In genomic region chr8:76823456-76823855, GRCm38 (mm10) we compare ENCODE assay signal across 21 mouse cellular contexts.
DNase-seq lines count a peak whose midpoint lies in the region; ATAC-seq lines count a peak whose summit lies in the region.
"Had no signal": no experiment of that assay in that cellular context is flagged by ENCODE, and none has a peak within 500 bp of the region (broad histone marks: within the 10 kb centered on the region; RNA-seq: fewer than 3 reads in every experiment).

No protein-coding gene starts in this region.

- no peaks in the 10 kb centered on the region for H3K4me1 ChIP-seq in embryonic facial prominence, embryonic 14.5 days (ENCODE audit: control insufficient read depth, insufficient read depth, low read length)
- no peaks in the 10 kb centered on the region for H3K4me1 ChIP-seq in embryonic facial prominence, embryonic 10.5 days

- no peak overlapping the region for H3K9ac ChIP-seq in embryonic facial prominence, embryonic 14.5 days (ENCODE audit: low read depth, low read length)

- ATAC-seq in embryonic facial prominence, embryonic 14.5 days (ENCODE audit: low read depth): no peak
- ATAC-seq: activated CD4-positive, CD25-positive, alpha-beta regulatory T cell, adult 4 months; CD4-positive, CD25-positive, alpha-beta regulatory T cell, adult 4 months; Patski had no signal

- no peak overlapping the region for H3K4me2 ChIP-seq in embryonic facial prominence, embryonic 14.5 days (ENCODE audit: low read depth, low read length)

- no peak overlapping the region for H3K27ac ChIP-seq in embryonic facial prominence, embryonic 14.5 days (replicated peaks; ENCODE audit: low read depth, low read length)
- H3K27ac ChIP-seq in embryonic facial prominence, embryonic 10.5 days (replicated peaks): no peak overlapping the region

- no peak overlapping the region for H3K4me3 ChIP-seq in embryonic facial prominence, embryonic 14.5 days (ENCODE audit: low read depth, low read length)
- no peak overlapping the region for H3K4me3 ChIP-seq in embryonic facial prominence, embryonic 10.5 days

- H3K36me3 ChIP-seq in embryonic facial prominence, embryonic 14.5 days (ENCODE audit: control insufficient read depth, insufficient read depth, low read length): no peaks in the 10 kb centered on the region
- H3K36me3 ChIP-seq in embryonic facial prominence, embryonic 10.5 days (replicated peaks): no peaks in the 10 kb centered on the region
- H3K36me3 ChIP-seq: G1E had no signal

- peak; percentile 4 for DNase-seq in embryonic facial prominence, embryonic 14.5 days (ENCODE audit: low spot score)
- no peak for DNase-seq in embryonic facial prominence, embryonic 10.5 days (ENCODE audit: low spot score)
- peak; percentile 94 for DNase-seq in fat pad, adult 2 months (ENCODE audit: extremely low read depth, low read depth, low spot score)
- DNase-seq in gonadal fat pad, adult 2 months (ENCODE audit: low read depth): peak; percentile 90
- DNase-seq in gastrocnemius, adult 18-20 months (ENCODE audit: low spot score): no peak
- no peak for DNase-seq in adrenal gland, postnatal 14 days
- DNase-seq: adrenal gland, adult 2 months; adrenal gland, adult 8-10 months; adrenal gland, postnatal 10 days; adrenal gland, postnatal 25 days; adrenal gland, postnatal 36 days; B cell, adult 2 months; cerebellum, adult 11 months; cerebellum, adult 11-12 months; cerebellum, adult 18-20 months; cerebellum, adult 2 months had no signal

- no peaks in the 10 kb centered on the region for H3K27me3 ChIP-seq in embryonic facial prominence, embryonic 14.5 days (replicated peaks; ENCODE audit: control insufficient read depth, insufficient read depth, low read length)
- no peaks in the 10 kb centered on the region for H3K27me3 ChIP-seq in embryonic facial prominence, embryonic 10.5 days (replicated peaks; ENCODE audit: low read depth, poor library complexity, severe bottlenecking)
- H3K27me3 ChIP-seq: CH12.LX had no signal

- no peaks in the 10 kb centered on the region for H3K9me3 ChIP-seq in embryonic facial prominence, embryonic 14.5 days (ENCODE audit: control insufficient read depth, low read length)
- H3K9me3 ChIP-seq in embryonic facial prominence, embryonic 10.5 days: no peaks in the 10 kb centered on the region
- H3K9me3 ChIP-seq: G1E had no signal

- WGBS in embryonic facial prominence, embryonic 14.5 days: 67% methylated on average over 2 of the region's 2 CpGs
- WGBS in embryonic facial prominence, embryonic 10.5 days: 83% methylated on average over 2 of the region's 2 CpGs

Comparison
In these comparisons a context has a peak if more than half of its experiments do, and no peak if none do; other contexts are left out.
1. DNase-seq: peak in embryonic facial prominence, embryonic 14.5 days (single experiment), fat pad, adult 2 months (single experiment) and gonadal fat pad, adult 2 months (single experiment); none in embryonic facial prominence, embryonic 10.5 days (single experiment), gastrocnemius, adult 18-20 months (single experiment) and adrenal gland, postnatal 14 days (single experiment).